Mouse (Mus musculus) liver, embryonic 14.5 days (tissue): ENCODE data around the gene Bpifb2.

ENCODE experiments used
- CTCF ChIP-seq: IDR thresholded peaks from 2 replicates; pipeline ENCODE4 v1.5.1; 2016; ENCODE audit warnings: antibody characterized with exemption, low read depth, control low read depth
- EP300 ChIP-seq: IDR thresholded peaks from 2 replicates; pipeline ENCODE4 v1.6.1; 2016; ENCODE audit warnings: antibody characterized with exemption, low read depth

DNA sequence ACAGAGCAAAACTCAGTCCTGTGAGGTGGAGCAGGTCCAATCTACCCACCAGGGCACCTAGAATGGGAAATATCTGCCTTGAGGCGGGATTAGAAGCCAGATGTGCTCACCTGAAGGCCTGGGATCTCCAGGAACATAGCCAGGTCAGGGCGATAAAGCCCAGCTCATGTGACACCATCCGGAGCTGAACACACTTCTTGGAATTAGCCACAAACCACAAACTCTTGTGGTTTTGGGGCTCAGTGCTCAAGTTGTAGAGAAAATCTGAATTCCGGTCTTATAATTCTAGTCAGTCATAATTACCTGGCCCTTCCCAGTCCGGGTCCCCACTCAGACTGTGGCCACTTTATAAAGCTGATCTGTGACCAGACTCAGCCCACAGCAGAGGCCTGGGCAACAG lies 63.0 kb downstream of the Bpifb2 start, which contains the start of gene Bpifb4:
- TF ChIP-seq EP300 (no peak), CTCF (no peak)
